Mouse (Mus musculus): Measurements from ENCODE around the gene Smim27. TPM values are rescaled to one million over a fixed set of nuclear protein-coding genes. Genes with fewer than 3 reads are reported as not detected.
"Not testable (repeated sequence)": the region's sequence is repeated elsewhere in the genome, so short reads cannot be mapped to it uniquely, and the experiment has no call there.

The Smim27 gene
- total RNA-seq, 2 experiments from 2014 or later: 12.6 to 13.6 TPM

DNA sequence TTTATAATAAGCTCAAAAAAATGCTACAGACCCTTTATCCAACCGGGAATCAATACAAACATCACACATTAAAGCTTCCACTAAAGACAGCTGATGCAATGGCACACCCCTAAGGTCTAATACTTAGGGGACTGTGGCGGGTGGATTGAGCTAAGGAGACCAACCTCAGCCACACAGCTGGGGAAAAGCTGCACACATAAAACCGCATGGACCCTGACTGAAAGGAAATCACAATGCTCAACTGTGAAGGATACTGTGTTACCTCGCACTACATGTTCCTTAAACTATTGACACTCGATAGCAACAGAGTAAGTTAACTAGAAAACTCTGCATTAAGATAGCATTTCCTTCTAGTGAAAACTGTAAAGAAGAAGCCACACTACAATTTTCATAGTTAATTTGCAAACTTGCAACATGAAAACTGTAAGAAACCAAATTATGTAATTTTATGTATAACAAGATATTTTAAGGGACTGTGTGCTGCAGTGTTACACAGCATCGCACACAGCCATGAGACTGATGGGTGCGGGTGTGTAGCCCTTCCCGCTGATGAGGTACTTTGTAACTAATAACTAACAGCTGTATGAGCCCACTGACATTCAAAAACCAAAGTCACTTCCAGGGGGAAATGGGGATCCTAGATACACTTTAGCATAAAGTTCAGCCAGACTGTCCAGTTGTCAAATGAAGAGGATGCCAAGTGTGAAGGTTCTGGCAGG, 14.8 kb upstream of the Smim27 start:
- DNase-seq (ENCODE audit: low spot score in 2 of 2): no peak

DNA sequence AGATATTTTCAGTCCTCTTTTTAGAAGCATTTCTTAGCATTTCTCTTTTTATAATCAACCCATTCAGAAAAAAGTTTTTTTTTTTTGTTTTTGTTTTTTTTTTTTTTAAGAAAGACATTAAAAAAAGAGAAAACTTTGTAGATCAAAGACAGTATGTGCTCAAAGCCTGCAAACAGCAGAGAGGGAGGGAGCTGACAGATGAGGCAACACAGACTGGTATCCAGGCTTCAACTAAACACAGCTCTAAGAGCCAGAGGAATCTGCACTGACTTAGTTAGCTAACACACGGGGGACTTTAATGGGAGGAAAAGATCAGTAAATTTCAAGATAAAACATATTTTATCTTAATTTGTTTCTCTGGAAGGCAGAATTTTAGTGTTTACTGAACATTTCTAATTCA, 5.1 kb upstream of the Smim27 start:
- no peak for DNase-seq (ENCODE audit: low spot score in 2 of 2)

DNA sequence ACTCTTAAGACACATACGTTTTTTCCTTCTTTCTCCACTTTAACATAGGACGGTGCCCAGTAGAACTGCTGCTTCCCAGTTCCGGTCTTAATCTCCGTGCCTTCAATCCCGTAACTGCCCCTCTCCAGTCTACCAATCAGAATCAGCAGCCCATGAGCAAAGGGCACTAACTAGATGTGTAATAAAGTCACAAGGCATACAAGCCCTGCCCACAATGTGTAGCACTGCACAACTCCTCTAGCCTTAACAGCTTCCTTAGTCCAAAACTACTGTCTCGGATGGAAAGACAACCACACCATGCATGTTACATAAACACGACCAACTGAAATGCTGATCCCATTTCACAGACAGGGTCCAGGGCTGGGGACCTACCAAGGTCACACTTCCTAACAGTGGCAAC, 1.7 kb upstream of the Smim27 start:
- no peak for DNase-seq (ENCODE audit: low spot score in 2 of 2)

DNA sequence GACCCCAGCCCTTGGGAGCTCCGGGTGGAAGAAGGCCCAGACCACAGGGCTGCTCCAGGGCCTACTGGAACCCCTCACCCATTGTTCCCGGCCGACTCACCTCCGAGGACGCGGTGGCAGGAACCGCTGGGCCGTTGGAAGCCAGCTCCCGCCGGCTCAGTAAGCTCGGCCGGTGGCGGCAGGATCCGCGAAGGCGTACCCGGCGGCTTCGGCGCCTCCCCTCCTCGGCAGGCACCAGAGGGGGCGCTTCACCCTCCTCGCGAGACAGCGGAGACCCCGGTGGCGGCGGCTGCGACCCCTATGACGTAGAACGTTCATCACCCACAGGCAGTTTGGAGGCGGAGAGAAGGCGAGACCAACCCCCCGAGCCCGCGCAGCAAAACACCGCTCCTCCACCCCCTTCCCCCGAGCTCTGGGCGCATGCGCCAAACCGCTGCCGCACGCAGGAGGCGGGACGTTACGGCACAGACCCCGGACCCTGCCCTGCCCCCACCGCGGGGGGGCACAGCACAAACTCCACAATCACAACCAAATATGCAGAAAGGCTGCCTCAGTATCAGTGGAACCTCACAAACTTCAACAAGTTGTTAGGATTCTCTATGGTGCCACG, 1.1 kb upstream of the Smim27 start:
- peak; percentile 88 to 94 for DNase-seq (ENCODE audit: low spot score in 2 of 2)

DNA sequence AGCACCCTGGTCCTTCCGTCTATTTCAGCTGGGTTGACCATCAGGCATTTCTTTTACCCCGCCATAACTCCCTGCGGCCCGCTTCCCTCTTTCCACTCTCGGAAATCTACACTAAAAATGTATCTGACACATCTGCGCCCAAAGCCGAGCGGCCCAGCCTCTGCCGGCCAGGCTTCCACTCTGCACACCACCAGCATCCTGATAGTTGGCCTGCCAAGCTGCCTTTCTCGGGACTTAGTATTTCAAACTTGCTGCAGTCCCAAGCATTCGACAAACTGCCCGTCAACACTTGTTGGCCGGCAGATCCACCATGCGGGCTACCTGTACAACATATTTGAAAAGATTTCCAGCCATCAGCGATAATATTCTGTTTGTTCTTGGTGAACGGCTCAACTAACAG, 544 bp upstream of the Smim27 start:
- DNase-seq (ENCODE audit: low spot score in 2 of 2): no peak

DNA sequence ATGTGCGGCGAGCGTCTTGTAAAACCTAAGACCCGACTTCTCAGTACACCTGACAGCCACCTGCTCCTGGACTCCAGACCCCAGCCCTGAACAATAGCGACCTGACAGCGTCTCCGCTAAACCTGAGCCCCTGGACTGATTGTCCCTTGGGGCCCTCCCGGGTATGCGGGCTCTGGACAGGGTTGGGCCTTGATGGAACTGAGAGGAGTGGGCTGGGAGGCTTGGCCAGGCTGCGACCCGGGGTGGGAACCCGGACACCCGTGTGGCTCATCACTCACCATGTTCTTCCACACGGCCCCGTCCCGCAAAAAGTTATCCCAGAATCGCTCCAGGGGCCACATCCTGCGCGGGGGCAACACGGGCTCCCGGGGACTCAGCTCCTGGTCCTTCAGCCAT, 9.5 kb downstream of the Smim27 start:
- DNase-seq (ENCODE audit: low spot score in 2 of 2): no peak

DNA sequence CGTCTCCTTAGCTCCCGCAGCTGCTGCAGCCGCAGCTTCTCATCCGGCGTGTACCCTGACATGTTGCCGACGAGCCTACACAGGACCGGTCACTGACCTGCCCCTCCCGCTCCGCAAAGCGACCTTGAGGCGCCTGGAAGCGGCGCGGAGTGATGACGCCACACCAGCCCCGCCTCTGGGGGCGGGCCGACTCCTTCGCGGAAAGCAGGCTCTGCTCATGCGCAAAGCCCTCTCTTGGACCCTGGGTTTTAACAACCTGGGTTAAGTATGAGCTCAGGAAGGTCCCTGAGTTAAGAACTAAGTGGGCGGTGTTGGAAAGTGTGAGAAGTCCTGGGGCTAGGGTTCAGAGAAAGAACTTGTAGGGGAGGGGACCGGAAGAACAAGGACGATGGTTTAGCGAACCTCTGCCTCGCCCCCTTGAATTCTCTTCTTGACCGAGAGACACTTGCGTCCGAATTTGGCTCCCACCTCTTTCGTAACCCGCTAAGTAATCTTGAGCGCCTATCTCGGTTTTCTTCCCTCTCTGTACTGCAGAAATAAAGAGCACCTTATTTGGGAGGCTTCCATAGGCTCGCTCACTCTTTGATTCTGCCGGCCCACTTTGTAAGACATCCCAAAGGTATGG, 10.0 kb downstream of the Smim27 start, which contains the start of gene Ndufb6:
Gene Ndufb6, minus strand, starts transcription at position 146 of the 625 bp plus-strand sequence.
- DNase-seq (ENCODE audit: low spot score in 2 of 2): peak; percentile 93 to 96

DNA sequence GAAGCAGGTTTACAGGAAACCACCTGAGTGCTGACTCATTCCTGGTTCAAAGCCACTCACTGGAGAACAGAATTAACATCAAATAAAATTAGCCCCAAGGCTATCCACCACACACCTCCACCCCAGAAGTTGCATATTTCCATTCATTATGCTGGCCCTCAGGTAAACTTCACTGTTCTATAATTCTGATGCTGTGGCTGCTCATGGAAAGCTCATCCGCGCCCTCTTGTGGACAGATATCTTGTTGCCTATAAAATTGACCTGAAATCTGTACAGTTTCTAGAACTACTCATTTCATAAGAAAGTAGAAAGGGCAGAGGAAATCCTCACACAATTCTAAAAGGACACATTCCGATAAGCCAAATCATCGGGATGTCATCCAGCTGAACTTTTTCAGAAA, 16.2 kb downstream of the Smim27 start:
- peak; percentile 69 to 82 for DNase-seq (ENCODE audit: low spot score in 2 of 2)

DNA sequence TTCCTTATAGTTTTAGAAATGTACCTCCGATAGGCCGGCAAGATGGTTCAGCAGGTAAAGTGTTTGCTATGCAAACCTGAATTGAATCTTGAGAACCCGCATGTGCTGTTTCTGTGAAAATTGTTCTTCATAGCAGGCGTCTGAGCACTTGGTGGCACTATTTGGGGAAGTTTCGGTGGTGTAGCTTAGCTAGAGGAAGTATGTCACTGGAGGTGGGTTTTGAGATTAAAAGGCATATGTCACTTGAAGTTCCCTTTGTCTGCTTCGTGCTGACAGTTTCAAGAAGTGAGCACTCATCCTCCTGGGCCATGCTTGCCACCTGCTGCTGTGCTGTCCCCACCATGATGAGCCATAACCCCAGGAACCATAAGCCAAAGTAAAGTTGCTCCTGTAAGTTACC, 18.0 kb downstream of the Smim27 start:
- no peak for DNase-seq (ENCODE audit: low spot score in 2 of 2)

DNA sequence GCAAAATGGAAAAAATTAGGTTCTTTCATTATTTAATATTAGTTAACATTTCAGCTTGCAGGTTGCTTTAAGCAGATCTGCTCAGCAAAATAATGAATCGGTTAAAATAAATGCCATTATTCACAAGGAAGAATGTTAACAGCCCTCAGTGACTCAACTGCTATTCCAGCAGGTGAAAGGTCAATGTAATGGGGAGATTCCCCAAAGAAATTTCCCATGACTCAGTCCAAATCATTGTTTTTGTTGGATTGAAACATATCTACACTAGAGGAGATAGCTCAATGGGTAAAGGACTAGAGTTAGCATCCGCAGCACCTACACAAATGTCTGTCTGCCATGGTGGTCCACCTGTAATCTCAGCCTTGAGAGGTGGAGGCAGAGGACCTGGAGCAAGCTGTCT, 19.7 kb downstream of the Smim27 start:
- DNase-seq (ENCODE audit: low spot score in 2 of 2): no peak

DNA sequence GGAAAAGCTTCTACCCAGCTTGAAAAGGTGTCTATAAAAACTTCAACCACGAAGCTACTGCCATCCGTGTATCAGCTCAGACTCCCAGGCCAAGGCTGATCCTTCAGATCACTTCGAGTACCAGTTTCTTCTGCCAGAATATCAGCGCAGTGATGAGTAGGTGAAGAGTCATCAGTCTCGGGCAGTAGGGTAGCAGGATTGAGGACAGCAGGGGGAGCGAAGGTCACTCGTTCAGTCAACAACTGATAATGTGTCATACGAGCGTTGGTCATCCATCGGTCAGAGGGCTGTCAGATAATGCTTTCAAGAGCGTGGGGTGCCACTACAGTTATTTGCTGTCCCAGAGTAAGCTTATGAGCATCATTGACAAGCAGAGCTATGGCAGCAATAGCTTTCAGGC, 22.1 kb downstream of the Smim27 start:
- not testable (repeated sequence) for DNase-seq (ENCODE audit: low spot score in 2 of 2)

DNA sequence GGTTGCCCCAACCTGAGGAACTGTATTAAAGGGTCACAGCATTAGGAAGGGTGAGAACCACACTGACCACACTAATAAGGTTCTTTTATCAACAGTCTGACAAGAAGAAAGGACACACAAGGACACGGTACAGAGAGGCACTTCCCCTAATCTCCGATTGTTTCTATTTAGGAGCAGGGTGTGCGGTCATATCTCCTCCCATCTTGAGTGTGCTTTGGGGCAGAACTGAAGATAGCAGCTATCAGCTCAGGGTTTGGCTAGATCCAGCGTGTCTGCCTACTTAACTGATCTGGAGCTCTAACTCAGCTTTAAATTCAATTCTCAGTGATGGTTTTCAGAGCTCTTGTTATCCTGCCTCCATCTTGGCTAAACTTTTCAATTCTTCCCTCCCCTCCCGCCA, 29.8 kb downstream of the Smim27 start:
- DNase-seq (ENCODE audit: low spot score in 2 of 2): no peak

DNA sequence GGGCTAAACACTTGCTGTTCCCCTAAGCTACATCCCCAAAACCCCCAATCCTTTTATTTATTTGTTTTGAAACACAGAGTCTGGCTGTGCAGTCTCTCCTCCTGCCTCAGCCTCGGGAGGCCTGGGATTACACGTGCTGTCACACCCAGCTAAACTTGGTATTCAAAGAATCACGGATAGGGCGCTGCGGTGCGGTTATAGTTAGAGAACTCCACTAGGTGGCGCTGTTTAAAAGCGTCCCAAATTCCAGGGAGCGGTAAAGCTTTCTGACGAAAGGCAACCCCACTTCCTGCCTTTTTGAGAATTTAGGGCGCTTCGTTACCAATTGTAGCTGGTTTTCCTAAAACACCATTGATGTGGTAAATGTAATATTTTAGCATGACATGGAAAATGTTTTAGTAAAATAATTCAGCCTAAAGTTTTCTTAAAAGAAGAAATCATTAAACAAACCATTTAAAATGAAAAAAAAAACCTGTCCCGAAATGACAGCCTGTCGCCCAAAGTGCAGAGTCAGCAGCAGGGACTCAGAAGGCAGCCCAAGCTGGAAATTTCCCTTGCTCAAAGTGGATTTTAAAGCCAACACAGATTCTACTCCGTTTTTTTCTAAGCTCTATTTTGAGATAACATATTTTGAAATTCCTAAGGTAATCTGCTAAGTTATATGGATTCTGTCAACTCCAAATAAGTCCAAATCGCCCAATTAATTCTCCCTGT, 31.9 kb downstream of the Smim27 start:
- peak; percentile 84 for DNase-seq (ENCODE audit: low spot score in 2 of 2)

DNA sequence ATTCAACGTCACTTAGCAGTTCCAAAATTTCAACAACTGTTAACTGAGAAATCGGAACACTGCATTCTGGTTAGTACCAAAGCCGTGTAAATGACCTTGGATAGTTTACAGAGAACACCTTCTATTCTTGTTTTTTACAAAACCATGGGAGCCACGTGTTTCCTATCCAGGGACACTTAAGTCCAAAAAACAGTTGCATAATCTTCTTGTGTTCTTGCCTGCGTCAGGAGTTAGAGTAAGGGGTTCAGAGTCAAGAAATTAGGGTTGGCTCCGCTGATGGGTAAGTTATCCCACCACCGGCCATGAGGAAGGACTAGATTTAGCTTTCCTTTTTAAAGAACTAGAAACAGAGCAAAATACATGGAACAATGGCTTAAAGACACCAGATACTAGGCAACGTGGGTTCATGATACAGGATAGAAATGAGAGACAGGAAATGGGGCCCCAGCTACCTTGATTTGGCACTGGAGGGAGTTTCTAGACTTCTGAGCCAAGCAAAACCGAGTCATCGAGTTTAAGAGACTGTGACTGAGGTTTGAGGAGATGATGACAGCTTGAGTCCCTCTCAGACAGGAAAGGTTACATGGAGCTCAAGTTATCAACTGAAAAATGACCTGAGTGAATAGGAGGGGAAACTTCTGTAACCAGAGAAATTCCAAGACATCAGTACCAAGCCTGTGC, 33.2 kb downstream of the Smim27 start:
- DNase-seq (ENCODE audit: low spot score in 2 of 2): no peak

DNA sequence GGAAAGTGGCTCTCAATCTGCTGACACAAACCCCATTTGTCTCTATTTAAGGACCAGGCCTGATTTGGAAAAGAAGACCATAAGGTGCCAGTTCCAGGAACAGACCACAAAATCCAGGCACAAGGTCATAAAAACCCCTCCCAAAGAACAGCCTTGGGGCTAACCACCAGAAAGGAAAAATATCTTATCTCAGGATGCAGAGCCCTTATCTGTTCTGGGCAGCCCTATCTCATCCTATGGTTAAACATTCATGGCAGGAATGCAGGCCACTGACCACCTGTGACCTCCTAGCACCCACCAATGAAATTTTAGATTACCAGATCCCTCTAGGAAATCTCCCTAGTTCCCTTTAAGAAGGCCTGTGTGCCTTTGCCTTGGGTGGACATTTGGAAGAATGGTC, 40.3 kb downstream of the Smim27 start:
- no peak for DNase-seq (ENCODE audit: low spot score in 2 of 2)

DNA sequence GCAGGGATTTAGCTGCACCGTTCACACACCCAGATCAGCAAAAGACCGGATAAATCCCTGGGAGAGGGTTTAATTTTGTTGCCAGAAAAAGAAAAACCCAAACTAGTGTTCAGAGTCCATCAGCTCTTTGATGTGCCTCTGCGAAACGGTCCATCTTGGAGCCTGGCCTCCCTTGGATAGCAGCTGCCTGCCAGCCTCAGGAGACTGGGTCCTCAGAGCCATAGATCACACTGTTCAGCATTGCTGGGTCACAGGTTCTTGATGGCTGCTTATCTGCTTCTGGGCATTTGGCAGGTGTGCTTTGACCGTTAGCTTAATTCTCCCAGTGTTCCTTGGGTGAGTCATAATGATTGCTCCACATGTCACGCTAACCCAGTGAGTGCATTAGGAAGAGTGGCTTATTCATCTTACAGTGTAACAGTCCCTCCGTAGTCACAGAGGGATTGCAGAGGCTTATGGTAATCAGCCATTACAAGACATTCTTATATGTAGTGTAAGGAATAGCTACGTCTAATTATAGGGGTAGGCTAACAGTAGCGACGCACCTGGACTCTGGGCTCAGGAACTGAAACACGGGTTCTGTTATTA, 41.5 kb downstream of the Smim27 start:
- no peak for DNase-seq (ENCODE audit: low spot score in 2 of 2)

DNA sequence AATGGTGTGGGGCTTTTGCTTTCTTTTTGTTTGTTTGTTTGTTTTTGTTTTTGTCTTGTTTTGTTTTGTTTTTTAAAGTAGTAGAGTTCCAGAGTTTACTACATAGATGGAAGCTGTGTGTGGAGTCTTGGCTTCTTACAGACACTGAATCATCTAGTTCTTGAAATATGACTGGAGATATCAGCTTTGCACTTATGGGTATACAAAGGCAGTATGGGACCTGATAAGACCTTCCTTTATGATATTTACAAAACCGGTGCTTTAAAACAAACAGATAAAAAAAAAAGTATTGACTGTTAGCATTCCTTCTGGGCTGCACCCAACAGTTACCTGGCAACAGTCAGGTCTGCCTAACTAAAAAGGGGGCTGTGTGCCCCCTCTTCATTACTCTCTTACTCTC, 42.8 kb downstream of the Smim27 start:
- DNase-seq (ENCODE audit: low spot score in 2 of 2): no peak

DNA sequence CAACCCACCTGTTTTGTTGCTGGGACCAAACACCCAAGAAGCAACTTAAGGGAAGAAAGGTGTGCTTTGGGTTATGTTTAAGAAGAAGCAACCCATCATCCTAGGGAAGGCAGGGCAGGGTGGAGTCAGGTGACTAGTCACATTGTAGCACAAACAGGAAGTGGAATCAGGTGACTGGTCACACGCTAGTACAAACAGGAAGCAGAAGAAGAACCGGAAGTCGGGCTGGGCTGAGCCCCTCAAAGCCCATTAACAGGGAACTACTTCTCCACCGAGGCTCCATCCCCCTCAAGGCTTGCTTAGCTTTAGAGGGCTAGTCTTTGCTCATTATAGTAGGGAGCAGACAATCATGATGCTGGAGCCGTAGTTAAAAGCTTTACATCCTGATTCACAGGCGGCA, 43.6 kb downstream of the Smim27 start:
- DNase-seq (ENCODE audit: low spot score in 2 of 2): no peak

DNA sequence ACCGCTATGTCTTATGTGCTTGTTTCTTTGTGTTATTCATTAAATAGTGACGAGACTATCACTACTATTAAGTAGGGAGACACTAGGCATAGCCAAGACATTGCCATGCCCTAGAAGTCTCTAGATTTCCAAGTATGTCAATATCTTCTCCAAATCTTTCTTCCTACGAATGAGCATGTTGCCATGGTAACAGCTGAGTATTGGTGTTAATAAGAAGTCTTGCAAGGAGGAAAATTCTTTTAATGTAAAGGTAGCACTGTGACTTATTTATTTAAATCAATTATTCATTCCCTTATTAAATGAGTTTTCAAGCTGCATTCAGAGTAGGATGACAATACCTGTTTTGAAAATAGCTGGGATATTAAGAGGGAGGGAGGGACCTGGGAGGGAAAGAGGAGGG, 48.0 kb downstream of the Smim27 start:
- no peak for DNase-seq (ENCODE audit: low spot score in 2 of 2)
